Mouse (Mus musculus) hindbrain, embryonic 10.5 days (tissue): ENCODE data around the gene Plekhm1. TPM values are rescaled to one million over a fixed set of nuclear protein-coding genes. Genes with fewer than 3 reads are reported as not detected.
"Not testable (repeated sequence)": the region's sequence is repeated elsewhere in the genome, so short reads cannot be mapped to it uniquely, and the experiment has no call there.

Experiments used
- DNase-seq: peaks from one replicate; pipeline ENCODE4 v3.0.0-alpha.2; 2017; ENCODE audit warnings: low spot score
- H3K27ac ChIP-seq: fragments of 300-500 bp; sonication (generic); 2 replicates; pipeline ENCODE4 v1.5.1; 2016; ENCODE audit warnings: mild to moderate bottlenecking, moderate library complexity
- H3K27me3 ChIP-seq: fragments of 300-500 bp; sonication (generic); 2 replicates; pipeline ENCODE4 v1.6.1; 2016; ENCODE audit warnings: mild to moderate bottlenecking; ENCODE audit not compliant: poor library complexity, insufficient read depth, severe bottlenecking
- H3K36me3 ChIP-seq: fragments of 300-500 bp; sonication (generic); 2 replicates; pipeline ENCODE4 v1.6.1; 2016; ENCODE audit warnings: mild to moderate bottlenecking, moderate library complexity
- H3K4me1 ChIP-seq: fragments of 300-500 bp; sonication (generic); replicated peaks from 2 replicates; pipeline ENCODE4 v1.6.1; 2016; ENCODE audit warnings: mild to moderate bottlenecking
- H3K4me3 ChIP-seq: fragments of 300-500 bp; sonication (generic); 2 replicates; pipeline ENCODE4 v1.5.1; 2016; ENCODE audit warnings: mild to moderate bottlenecking, moderate library complexity
- H3K9me3 ChIP-seq: fragments of 300-500 bp; sonication (generic); 2 replicates; pipeline ENCODE4 v1.6.1; 2016; ENCODE audit warnings: mild to moderate bottlenecking, moderate library complexity
- WGBS: fragments of 180-500 bp; shearing (Covaris S2); methylation state at CpG from one replicate; pipeline ENCODE4 v1.1.7; 2016; 5-methylcytosine and 5-hydroxymethylcytosine counted together
- polyA plus RNA-seq: library from polyadenylated mRNA; unstranded; fragments of >200 nt; fragmentation: Nextera tagmentation; extraction: Ambion mirVana; gene quantifications from 2 replicates; pipeline ENCODE4 v1.2.1, GENCODE M21; 2016

Plekhm1 gene
- polyA plus RNA-seq, 1 experiment from 2014 or later = 11.6 TPM

GRCm38 (mm10) chr11:103331502-103332185 is 80.8 kb downstream of the Plekhm1 start:
- WGBS = 90% methylated on average over 10 of the region's 10 CpGs
- Histone ChIP-seq H3K9me3 (no peaks in the 10 kb centered on the region), H3K36me3 (no peaks in the 10 kb centered on the region), H3K27me3 (peaks cover 43% of the 10 kb centered on the region), H3K4me1 (peaks cover 26% of the 10 kb centered on the region), H3K4me3 (no peak overlapping the region), H3K27ac (no peak overlapping the region)
- no peak for DNase-seq

- Histone ChIP-seq H3K4me1 (peaks cover 26% of the 10 kb centered on the region), H3K4me3 (no peak overlapping the region), H3K27me3 (peaks cover 41% of the 10 kb centered on the region), H3K36me3 (no peaks in the 10 kb centered on the region), H3K27ac (no peak overlapping the region), H3K9me3 (no peaks in the 10 kb centered on the region)
- DNase-seq = no peak
- 65% methylated on average over 7 of the region's 7 CpGs for WGBS
Measured at GRCm38 (mm10) chr11:103330651-103331319, 81.7 kb downstream of the Plekhm1 start.

DNA sequence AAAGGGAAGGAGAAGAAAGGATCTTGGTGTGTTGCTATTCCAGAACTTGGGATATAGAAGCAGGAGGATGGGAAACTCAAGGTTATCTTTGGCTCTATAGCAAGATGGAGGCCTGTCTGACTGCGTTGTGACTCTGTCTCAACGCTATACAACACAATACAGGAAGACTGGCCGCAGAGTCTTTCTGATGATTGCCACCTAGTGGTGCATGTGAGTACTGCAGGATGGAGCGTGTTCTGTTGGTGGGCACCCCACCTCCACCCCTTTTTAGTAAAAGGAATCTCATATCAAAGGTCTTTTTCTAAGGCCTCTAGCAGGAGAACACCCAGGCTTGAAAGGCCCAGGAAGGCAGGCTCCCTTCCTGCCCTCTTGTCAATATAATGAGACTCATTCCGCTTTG is 85.5 kb downstream of the Plekhm1 start:
- Histone ChIP-seq H3K27me3 (peaks cover 21% of the 10 kb centered on the region), H3K9me3 (no peaks in the 10 kb centered on the region), H3K36me3 (no peaks in the 10 kb centered on the region), H3K4me3 (no peak overlapping the region), H3K4me1 (peaks cover 19% of the 10 kb centered on the region; the same call in 1 of the 2 replicates), H3K27ac (no peak overlapping the region)
- 16% methylated on average over 5 of the region's 5 CpGs for WGBS
- DNase-seq = peak; percentile 75

GRCm38 (mm10) chr11:103325172-103325571 is 87.3 kb downstream of the Plekhm1 start:
- H3K27ac ChIP-seq = no peak overlapping the region; the same call in 1 of the 2 replicates
- DNase-seq = peak; percentile 80
- 20% methylated on average over 8 of the region's 8 CpGs for WGBS
- H3K36me3 ChIP-seq = no peaks in the 10 kb centered on the region
- peaks cover 17% of the 10 kb centered on the region; the same call in 1 of the 2 replicates for H3K4me1 ChIP-seq
- H3K4me3 ChIP-seq = no peak overlapping the region
- peaks cover 18% of the 10 kb centered on the region for H3K27me3 ChIP-seq
- H3K9me3 ChIP-seq = no peaks in the 10 kb centered on the region

DNA sequence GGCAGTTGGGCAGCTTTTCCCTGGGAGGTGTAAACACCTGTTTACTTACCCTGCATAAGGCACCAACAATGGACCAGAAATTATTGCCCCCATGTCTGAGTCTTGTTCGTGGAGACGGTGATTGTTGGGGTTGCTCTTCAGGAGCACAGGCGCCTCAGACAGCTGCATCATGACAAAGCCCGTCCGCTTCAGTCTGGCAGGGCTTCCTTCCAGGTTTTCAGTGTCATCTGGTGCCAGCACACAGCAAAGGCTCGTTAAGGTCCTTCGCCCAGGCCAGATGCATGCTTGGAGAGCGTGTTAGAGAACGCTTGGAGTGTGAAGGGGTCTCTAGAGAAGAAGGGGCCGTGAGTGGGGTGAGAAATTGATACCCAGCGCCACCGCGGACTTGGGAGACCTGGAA is 87.8 kb downstream of the Plekhm1 start:
- H3K4me3 ChIP-seq = no peak overlapping the region
- DNase-seq = no peak
- 66% methylated on average over 13 of the region's 13 CpGs for WGBS
- peak overlapping the region; percentile 8; the same call in 1 of the 2 replicates for H3K27ac ChIP-seq
- H3K36me3 ChIP-seq = no peaks in the 10 kb centered on the region
- H3K4me1 ChIP-seq = peaks cover 17% of the 10 kb centered on the region; the same call in 1 of the 2 replicates
- no peaks in the 10 kb centered on the region for H3K9me3 ChIP-seq
- H3K27me3 ChIP-seq = peaks cover 18% of the 10 kb centered on the region

DNA sequence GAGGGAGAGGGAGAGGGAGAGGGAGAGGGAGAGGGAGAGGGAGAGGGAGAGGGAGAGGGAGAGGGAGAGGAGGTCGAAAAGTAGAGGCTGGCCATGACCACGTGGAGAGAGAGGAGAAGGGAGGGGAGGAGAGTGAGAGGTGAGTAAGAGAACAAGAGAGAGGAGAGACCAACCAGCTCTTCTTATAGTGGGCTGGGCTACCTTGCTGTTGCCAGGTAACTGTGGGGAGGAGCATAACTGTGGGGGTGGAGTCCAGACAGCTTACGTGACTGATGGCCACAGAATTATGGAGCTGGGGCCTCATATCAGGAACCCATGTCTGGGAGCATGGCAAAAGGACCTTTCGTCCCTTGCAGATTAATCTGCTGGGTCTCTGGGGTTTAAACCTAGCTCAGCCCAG is 89.7 kb downstream of the Plekhm1 start:
- Histone ChIP-seq H3K27me3 (peaks cover 22% of the 10 kb centered on the region), H3K4me1 (peaks cover 17% of the 10 kb centered on the region; the same call in 1 of the 2 replicates)
- not testable (repeated sequence) for H3K9me3 ChIP-seq, DNase-seq, H3K36me3 ChIP-seq, H3K27ac ChIP-seq, H3K4me3 ChIP-seq
- WGBS = 48% methylated on average over 4 of the region's 4 CpGs

- Histone ChIP-seq H3K27ac (no peak overlapping the region), H3K27me3 (peaks cover 22% of the 10 kb centered on the region), H3K36me3 (no peaks in the 10 kb centered on the region), H3K4me3 (no peak overlapping the region), H3K4me1 (peaks cover 17% of the 10 kb centered on the region; the same call in 1 of the 2 replicates), H3K9me3 (no peaks in the 10 kb centered on the region)
- DNase-seq = no peak
- WGBS = 80% methylated on average over 4 of the region's 4 CpGs
Measured at GRCm38 (mm10) chr11:103320646-103321045, 91.8 kb downstream of the Plekhm1 start.

GRCm38 (mm10) chr11:103320196-103320595 is 92.3 kb downstream of the Plekhm1 start:
- Histone ChIP-seq H3K27me3 (peaks cover 22% of the 10 kb centered on the region), H3K4me3 (no peak overlapping the region), H3K9me3 (no peaks in the 10 kb centered on the region), H3K36me3 (no peaks in the 10 kb centered on the region), H3K4me1 (peaks cover 15% of the 10 kb centered on the region; the same call in 1 of the 2 replicates), H3K27ac (no peak overlapping the region)
- DNase-seq = no peak
- WGBS = 86% methylated on average over 8 of the region's 8 CpGs

- H3K27me3 ChIP-seq = peaks cover 9% of the 10 kb centered on the region; the same call in 1 of the 2 replicates
- H3K36me3 ChIP-seq = no peaks in the 10 kb centered on the region
- H3K4me3 ChIP-seq = no peak overlapping the region
- 0 out of 2 replicates have a peak, but pooled peaks cover 6% of the 10 kb centered on the region for H3K4me1 ChIP-seq
- no peaks in the 10 kb centered on the region for H3K9me3 ChIP-seq
- no peak overlapping the region for H3K27ac ChIP-seq
- 80% methylated on average over 1 of the region's 1 CpGs for WGBS
- no peak for DNase-seq
Measured at GRCm38 (mm10) chr11:103318042-103318441, 94.4 kb downstream of the Plekhm1 start.

DNA sequence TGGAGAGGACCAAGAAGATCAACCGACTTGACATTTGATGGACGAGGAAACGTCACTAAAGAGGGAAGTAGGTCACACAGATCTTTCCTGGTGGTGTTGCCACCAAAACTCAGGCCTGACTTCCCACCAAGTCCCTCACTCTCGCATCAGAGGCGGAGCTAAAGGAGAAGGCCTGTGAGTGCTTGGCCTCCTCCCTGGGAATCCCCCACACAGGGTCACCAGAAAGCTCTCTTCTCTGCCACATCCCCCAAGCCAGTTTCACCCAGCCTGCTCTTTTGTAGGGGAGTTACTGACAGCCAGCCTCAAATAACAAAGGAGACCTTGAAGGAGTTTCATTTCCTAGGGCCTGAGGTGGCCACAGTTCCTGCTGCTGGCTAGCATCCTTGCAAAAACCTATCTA is 97.1 kb downstream of the Plekhm1 start:
- H3K27me3 ChIP-seq = peaks cover 24% of the 10 kb centered on the region; the same call in 1 of the 2 replicates
- no peak for DNase-seq
- no peaks in the 10 kb centered on the region for H3K36me3 ChIP-seq
- 85% methylated on average over 5 of the region's 5 CpGs for WGBS
- H3K9me3 ChIP-seq = no peaks in the 10 kb centered on the region
- no peak overlapping the region for H3K4me3 ChIP-seq
- H3K27ac ChIP-seq = no peak overlapping the region
- peaks cover 13% of the 10 kb centered on the region for H3K4me1 ChIP-seq

GRCm38 (mm10) chr11:103314736-103315374 is 97.6 kb downstream of the Plekhm1 start:
- Histone ChIP-seq H3K27me3 (peaks cover 24% of the 10 kb centered on the region; the same call in 1 of the 2 replicates), H3K9me3 (no peaks in the 10 kb centered on the region), H3K4me3 (no peak overlapping the region), H3K36me3 (no peaks in the 10 kb centered on the region), H3K27ac (no peak overlapping the region), H3K4me1 (peaks cover 13% of the 10 kb centered on the region)
- WGBS = 80% methylated on average over 10 of the region's 10 CpGs
- DNase-seq = no peak
